Mouse (Mus musculus): ENCODE data around the gene Eif3k. TPM values are rescaled to one million over a fixed set of nuclear protein-coding genes. Genes with fewer than 3 reads are reported as not detected.

The Eif3k gene
- total RNA-seq (2023; ENCODE audit: inconsistent age) = 261 to 296 TPM (median 278 TPM) in 4 replicates

GRCm38 (mm10) chr7:28981651-28982273 lies at the start of gene Eif3k, which contains the start of gene Map4k1:
TSS of gene Eif3k (minus strand) at chr7:28981864.
TSS of gene Map4k1 (plus strand) at chr7:28982050.

GRCm38 (mm10) chr7:28961927-28962670 lies 19.6 kb downstream of the Eif3k start, which contains the start of gene Actn4:
TSS of gene Actn4 (minus strand) at chr7:28962340.

Other genes starting within 250 kb of the Eif3k start
- gene Mrps12, start 240.0 kb downstream of the Eif3k start, total RNA-seq (2023; ENCODE audit: inconsistent age) = 21.2 to 31.8 TPM (median 24.8 TPM) in 4 replicates
- gene Sars2, start 239.9 kb downstream of the Eif3k start, total RNA-seq (2023; ENCODE audit: inconsistent age) = 15.6 to 20.5 TPM (median 18.9 TPM) in 4 replicates
- gene Ccer2, start 225.7 kb downstream of the Eif3k start, total RNA-seq (2023; ENCODE audit: inconsistent age) = not detected in 4 replicates
- gene Sirt2, start 215.1 kb downstream of the Eif3k start, total RNA-seq (2023; ENCODE audit: inconsistent age) = 82.0 to 92.0 TPM (median 86.4 TPM) in 4 replicates
- 75.7 to 91.7 TPM (median 83.5 TPM) in 4 replicates for gene Nfkbib, start 214.4 kb downstream of the Eif3k start, total RNA-seq (2023; ENCODE audit: inconsistent age)
- 6.2 to 13.3 TPM (median 9.2 TPM) in 4 replicates for gene Rinl, start 192.9 kb downstream of the Eif3k start, total RNA-seq (2023; ENCODE audit: inconsistent age)
- gene Hnrnpl, start 173.3 kb downstream of the Eif3k start, total RNA-seq (2023; ENCODE audit: inconsistent age) = 570 to 678 TPM (median 611 TPM) in 4 replicates
- 52.7 to 55.3 TPM (median 53.9 TPM) in 4 replicates for gene Ech1, start 156.6 kb downstream of the Eif3k start, total RNA-seq (2023; ENCODE audit: inconsistent age)
- 9.5 to 18.0 TPM (median 13.3 TPM) in 4 replicates for gene Lgals4, start 148.0 kb downstream of the Eif3k start, total RNA-seq (2023; ENCODE audit: inconsistent age)
- not detected in 4 replicates for gene Lgals7, start 118.0 kb downstream of the Eif3k start, total RNA-seq (2023; ENCODE audit: inconsistent age)
- 0.15 TPM in 1 of 4 replicates, not detected in the others for gene Capn12, start 100.4 kb downstream of the Eif3k start, total RNA-seq (2023; ENCODE audit: inconsistent age)
- 120 to 137 TPM (median 132 TPM) in 4 replicates for gene Actn4, start 19.5 kb downstream of the Eif3k start, total RNA-seq (2023; ENCODE audit: inconsistent age)
- 348 to 381 TPM (median 367 TPM) in 4 replicates for gene Map4k1, start 186 bp upstream of the Eif3k start, total RNA-seq (2023; ENCODE audit: inconsistent age)
- 0.39 to 0.64 TPM (median 0.42 TPM) in 4 replicates for gene Ryr1, start 143.3 kb upstream of the Eif3k start, total RNA-seq (2023; ENCODE audit: inconsistent age)
- 2.6 to 6.3 TPM (median 3.7 TPM) in 4 replicates for gene Rasgrp4, start 153.0 kb upstream of the Eif3k start, total RNA-seq (2023; ENCODE audit: inconsistent age)
- gene Fam98c, start 174.4 kb upstream of the Eif3k start, total RNA-seq (2023; ENCODE audit: inconsistent age) = 27.4 to 34.3 TPM (median 28.2 TPM) in 4 replicates
- not detected in 4 replicates for gene Ggn, start 188.3 kb upstream of the Eif3k start, total RNA-seq (2023; ENCODE audit: inconsistent age)
- 2.1 to 3.2 TPM (median 2.7 TPM) in 4 replicates for gene Spred3, start 188.5 kb upstream of the Eif3k start, total RNA-seq (2023; ENCODE audit: inconsistent age)
- 229 to 259 TPM (median 253 TPM) in 4 replicates for gene Psmd8, start 198.8 kb upstream of the Eif3k start, total RNA-seq (2023; ENCODE audit: inconsistent age)
- 1.7 to 2.1 TPM (median 1.9 TPM) in 4 replicates for gene Catsperg1, start 232.2 kb upstream of the Eif3k start, total RNA-seq (2023; ENCODE audit: inconsistent age)